Mouse (Mus musculus): ENCODE data around the gene Pet117. TPM values are rescaled to one million over a fixed set of nuclear protein-coding genes. Genes with fewer than 3 reads are reported as not detected.
"Not testable (repeated sequence)": the region's sequence is repeated elsewhere in the genome, so short reads cannot be mapped to it uniquely, and the experiment has no call there.

Pet117 gene
- polyA plus RNA-seq, 1 experiment from 2014 or later, result 1.5 TPM

DNA sequence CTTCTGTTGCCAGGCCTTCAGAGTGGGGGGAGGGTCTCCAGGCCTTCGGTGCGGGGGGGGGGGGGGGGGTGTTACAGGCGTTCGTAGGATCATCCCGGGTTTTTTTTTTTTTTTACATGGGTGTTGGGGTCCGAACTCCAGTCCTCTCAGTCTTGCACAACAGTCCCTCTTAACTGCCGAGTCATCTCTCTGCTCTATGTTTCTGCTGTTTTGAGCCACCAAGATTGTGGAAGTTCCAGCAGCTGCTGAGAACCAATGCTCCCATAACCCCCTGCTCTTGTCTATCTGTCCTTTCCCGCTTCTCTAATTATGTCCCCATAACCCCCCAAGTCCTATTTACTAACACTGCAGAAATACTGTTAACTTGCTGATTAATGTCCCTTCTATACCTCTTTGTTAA is 31.1 kb upstream of the Pet117 start:
- no peak for ATAC-seq (ENCODE audit: insufficient number of reproducible peaks, insufficient read depth, low FRiP score, low TSS enrichment, low read depth)
- no peak overlapping the region for H3K4me2 ChIP-seq
- H3K9me3 ChIP-seq, result no peaks in the 10 kb centered on the region
- no peak overlapping the region for H3K9ac ChIP-seq (replicated peaks)
- H3K36me3 ChIP-seq, result no peaks in the 10 kb centered on the region
- no peak overlapping the region for H3K4me3 ChIP-seq (replicated peaks)
- H3K27me3 ChIP-seq, result peaks cover 37% of the 10 kb centered on the region
- peaks cover 5% of the 10 kb centered on the region; the same call in 1 of the 2 replicates for H3K4me1 ChIP-seq (replicated peaks)
- no peak overlapping the region for H3K27ac ChIP-seq
- 76% methylated on average over 8 of the region's 8 CpGs for WGBS

DNA sequence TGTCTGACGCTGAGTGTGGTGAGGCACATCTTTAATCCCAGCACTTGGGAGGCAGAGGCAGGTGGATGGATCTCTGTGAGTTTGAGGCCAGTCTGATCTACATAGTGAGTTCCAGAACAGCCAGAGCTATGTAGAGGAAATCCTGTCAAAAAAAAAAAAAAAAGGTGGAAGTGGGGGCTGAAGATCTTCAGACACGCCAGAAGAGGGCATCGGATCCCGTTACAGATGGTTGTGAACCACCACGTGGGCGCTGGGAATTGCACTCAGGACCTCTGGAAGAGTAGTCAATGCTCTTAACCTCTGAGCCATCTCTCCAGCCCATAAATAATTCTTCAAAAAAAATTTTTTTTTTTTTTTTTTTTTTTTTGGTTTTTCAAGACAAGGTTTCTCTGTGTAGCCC is 30.6 kb upstream of the Pet117 start:
- WGBS, result 83% methylated on average over 6 of the region's 6 CpGs
- ATAC-seq (ENCODE audit: insufficient number of reproducible peaks, insufficient read depth, low FRiP score, low TSS enrichment, low read depth); H3K9ac ChIP-seq (replicated peaks); H3K9me3 ChIP-seq; H3K4me3 ChIP-seq (replicated peaks); H3K36me3 ChIP-seq; H3K27ac ChIP-seq; H3K4me2 ChIP-seq; H3K4me1 ChIP-seq (replicated peaks): not testable (repeated sequence)
- peaks cover 33% of the 10 kb centered on the region for H3K27me3 ChIP-seq

DNA sequence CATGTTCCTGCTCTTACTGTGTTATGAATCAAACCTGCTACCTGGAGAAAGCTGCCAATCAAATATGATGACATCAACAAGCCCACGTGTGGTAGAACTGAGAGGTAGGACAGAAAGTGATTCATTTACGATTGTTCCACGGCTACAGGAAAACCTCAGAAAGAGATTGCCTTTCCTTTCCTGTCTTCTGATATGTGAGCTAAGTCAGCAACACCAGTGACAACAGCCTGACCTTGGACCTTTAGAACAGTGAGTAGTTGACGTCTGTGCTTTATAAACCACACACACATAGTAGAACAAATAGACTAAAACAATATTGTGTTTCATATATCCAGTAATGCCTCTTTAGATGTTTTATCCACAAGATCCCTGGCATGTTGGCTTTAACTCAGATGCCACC is 25.6 kb upstream of the Pet117 start:
- Histone ChIP-seq H3K36me3 (no peaks in the 10 kb centered on the region), H3K9me3 (no peaks in the 10 kb centered on the region), H3K27me3 (peaks cover 4% of the 10 kb centered on the region), H3K4me2 (no peak overlapping the region), H3K4me1 (replicated peaks) (no peaks in the 10 kb centered on the region), H3K27ac (no peak overlapping the region), H3K9ac (replicated peaks) (no peak overlapping the region), H3K4me3 (replicated peaks) (no peak overlapping the region)
- no peak for ATAC-seq (ENCODE audit: insufficient number of reproducible peaks, insufficient read depth, low FRiP score, low TSS enrichment, low read depth)
- WGBS, result 78% methylated on average over 4 of the region's 4 CpGs

DNA sequence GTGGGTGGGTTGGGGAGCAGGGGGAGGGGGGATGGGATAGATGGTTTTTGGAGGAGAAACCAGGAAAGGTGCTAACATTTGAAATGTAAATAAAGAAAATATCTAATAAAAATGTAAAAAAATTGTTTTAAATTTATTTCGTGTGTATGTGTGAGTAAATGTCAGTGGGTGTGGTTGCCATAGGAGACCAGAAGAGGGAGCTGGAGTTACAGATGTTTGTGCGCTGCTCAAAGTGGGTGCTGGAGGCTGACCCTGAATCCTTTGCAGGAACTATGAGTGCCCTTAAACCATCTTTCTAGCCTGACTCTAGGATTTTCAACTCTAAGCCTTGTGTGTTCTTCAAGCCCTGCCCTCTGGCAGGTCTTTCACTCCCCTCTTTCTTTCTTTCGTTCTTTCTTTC is 20.3 kb upstream of the Pet117 start:
- Histone ChIP-seq H3K4me3 (replicated peaks) (no peak overlapping the region), H3K36me3 (no peaks in the 10 kb centered on the region), H3K4me1 (replicated peaks) (no peaks in the 10 kb centered on the region), H3K9ac (replicated peaks) (no peak overlapping the region), H3K27ac (no peak overlapping the region), H3K27me3 (peaks cover 4% of the 10 kb centered on the region), H3K4me2 (no peak overlapping the region), H3K9me3 (no peaks in the 10 kb centered on the region)
- no peak for ATAC-seq (ENCODE audit: insufficient number of reproducible peaks, insufficient read depth, low FRiP score, low TSS enrichment, low read depth)
- WGBS, result 62% methylated on average over 3 of the region's 3 CpGs

DNA sequence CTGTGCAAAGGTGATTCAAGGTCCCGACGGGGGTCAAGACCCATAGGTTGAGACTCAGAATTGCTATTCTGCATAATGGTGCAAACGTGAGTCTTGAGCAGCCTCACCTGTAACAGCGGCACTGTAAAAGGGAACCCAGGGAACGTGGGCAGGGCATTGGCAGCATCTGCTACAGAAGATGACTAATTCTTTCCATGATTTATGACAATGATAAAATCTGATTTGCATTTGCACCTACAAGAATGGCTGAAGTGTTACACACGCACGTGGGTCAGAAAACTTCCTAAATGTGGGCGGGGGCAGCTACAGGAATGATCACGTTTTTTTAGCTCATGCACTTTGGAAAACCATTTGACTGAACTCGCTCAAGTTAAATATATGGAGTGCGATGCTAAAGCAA is 16.0 kb upstream of the Pet117 start:
- ATAC-seq (ENCODE audit: insufficient number of reproducible peaks, insufficient read depth, low FRiP score, low TSS enrichment, low read depth), result no peak
- 88% methylated on average over 11 of the region's 11 CpGs for WGBS
- H3K27ac ChIP-seq, result no peak overlapping the region
- no peaks in the 10 kb centered on the region for H3K9me3 ChIP-seq
- H3K4me2 ChIP-seq, result no peak overlapping the region
- H3K4me1 ChIP-seq (replicated peaks), result no peaks in the 10 kb centered on the region
- H3K36me3 ChIP-seq, result no peaks in the 10 kb centered on the region
- H3K4me3 ChIP-seq (replicated peaks), result no peak overlapping the region
- no peaks in the 10 kb centered on the region for H3K27me3 ChIP-seq
- H3K9ac ChIP-seq (replicated peaks), result no peak overlapping the region

DNA sequence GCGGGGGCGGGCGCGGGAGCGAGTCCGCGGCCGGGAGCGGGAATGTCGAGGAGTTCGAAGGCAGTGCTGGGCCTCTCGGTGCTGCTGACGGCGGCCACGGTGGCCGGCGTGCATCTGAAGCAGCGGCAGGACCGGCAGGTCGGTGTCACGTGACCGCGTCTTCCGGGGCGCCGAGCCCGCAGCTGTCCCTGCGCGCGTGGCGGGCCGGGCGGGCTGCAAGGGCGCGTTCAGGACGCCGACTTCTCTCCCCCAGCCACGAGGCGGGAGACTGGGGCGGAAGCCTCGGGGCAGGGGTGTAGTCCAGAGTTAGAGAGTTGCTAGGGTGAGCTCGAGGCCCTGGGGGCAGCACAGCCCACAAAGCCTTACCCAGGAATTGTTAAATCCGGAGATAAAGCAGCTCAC is 225 bp downstream of the Pet117 start:
- peak; percentile 89 for ATAC-seq (ENCODE audit: insufficient number of reproducible peaks, insufficient read depth, low FRiP score, low TSS enrichment, low read depth)
- peaks cover 20% of the 10 kb centered on the region for H3K36me3 ChIP-seq
- H3K9me3 ChIP-seq, result no peaks in the 10 kb centered on the region
- peak overlapping the region; percentile 92 for H3K4me3 ChIP-seq (replicated peaks)
- H3K4me1 ChIP-seq (replicated peaks), result peaks cover 7% of the 10 kb centered on the region; the same call in 1 of the 2 replicates
- H3K27me3 ChIP-seq, result no peaks in the 10 kb centered on the region
- peak overlapping the region; percentile 86 for H3K9ac ChIP-seq (replicated peaks)
- WGBS, result under 1% methylated on average over 43 of the region's 43 CpGs
- peak overlapping the region; percentile 73 for H3K4me2 ChIP-seq
- H3K27ac ChIP-seq, result peak overlapping the region; percentile 91

DNA sequence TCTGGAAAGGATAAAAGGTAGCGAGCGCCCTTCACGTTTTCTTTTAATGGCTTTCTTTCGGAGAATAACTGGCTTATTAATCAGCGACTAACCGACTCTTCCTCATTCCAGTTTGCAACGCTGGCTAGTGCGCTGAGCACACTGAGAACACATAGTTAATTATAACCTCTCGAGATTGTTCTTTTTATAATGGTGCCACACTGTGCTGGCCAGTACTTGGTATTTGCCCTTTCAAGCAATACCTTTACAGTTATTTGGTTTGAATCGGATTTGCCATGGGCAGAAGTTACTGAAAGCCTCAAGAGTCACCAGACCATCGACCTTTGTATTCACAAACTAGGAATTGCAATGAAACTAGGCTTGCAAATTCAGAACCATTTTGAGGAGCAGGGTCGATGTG is 715 bp downstream of the Pet117 start:
- peak overlapping the region; percentile 86 for H3K9ac ChIP-seq (replicated peaks)
- H3K27me3 ChIP-seq, result no peaks in the 10 kb centered on the region
- H3K4me1 ChIP-seq (replicated peaks), result peaks cover 7% of the 10 kb centered on the region; the same call in 1 of the 2 replicates
- peak overlapping the region; percentile 73 for H3K4me2 ChIP-seq
- peak overlapping the region; percentile 91 for H3K27ac ChIP-seq
- H3K36me3 ChIP-seq, result peaks cover 25% of the 10 kb centered on the region
- no peaks in the 10 kb centered on the region for H3K9me3 ChIP-seq
- peak overlapping the region; percentile 92 for H3K4me3 ChIP-seq (replicated peaks)
- WGBS, result 3% methylated on average over 12 of the region's 12 CpGs
- no peak for ATAC-seq (ENCODE audit: insufficient number of reproducible peaks, insufficient read depth, low FRiP score, low TSS enrichment, low read depth)

DNA sequence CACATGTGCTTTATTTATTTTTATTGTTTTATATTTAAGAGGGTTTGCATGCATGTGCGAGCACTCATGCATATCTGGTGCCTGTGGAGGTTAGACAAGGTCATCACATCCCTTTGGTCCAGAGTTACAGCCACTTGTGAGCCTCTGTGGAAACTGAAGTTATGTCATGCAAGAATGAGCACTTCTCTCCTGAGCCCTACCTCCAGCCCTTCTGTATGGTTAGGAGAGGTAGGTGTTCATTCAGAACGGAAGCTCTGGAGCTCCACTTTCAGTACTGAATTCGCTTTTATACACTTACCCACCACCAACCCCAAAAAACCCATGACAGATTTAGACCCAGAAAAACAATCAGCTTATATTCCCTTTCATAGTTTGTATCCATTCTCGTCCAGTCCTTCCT is 2.8 kb downstream of the Pet117 start:
- no peak overlapping the region for H3K4me3 ChIP-seq (replicated peaks)
- no peaks in the 10 kb centered on the region for H3K9me3 ChIP-seq
- 91% methylated on average over 4 of the region's 4 CpGs for WGBS
- ATAC-seq (ENCODE audit: insufficient number of reproducible peaks, insufficient read depth, low FRiP score, low TSS enrichment, low read depth), result no peak
- H3K27ac ChIP-seq, result no peak overlapping the region
- H3K9ac ChIP-seq (replicated peaks), result no peak overlapping the region
- H3K36me3 ChIP-seq, result peaks cover 46% of the 10 kb centered on the region
- no peaks in the 10 kb centered on the region for H3K27me3 ChIP-seq
- peaks cover 7% of the 10 kb centered on the region; the same call in 1 of the 2 replicates for H3K4me1 ChIP-seq (replicated peaks)
- H3K4me2 ChIP-seq, result no peak overlapping the region

DNA sequence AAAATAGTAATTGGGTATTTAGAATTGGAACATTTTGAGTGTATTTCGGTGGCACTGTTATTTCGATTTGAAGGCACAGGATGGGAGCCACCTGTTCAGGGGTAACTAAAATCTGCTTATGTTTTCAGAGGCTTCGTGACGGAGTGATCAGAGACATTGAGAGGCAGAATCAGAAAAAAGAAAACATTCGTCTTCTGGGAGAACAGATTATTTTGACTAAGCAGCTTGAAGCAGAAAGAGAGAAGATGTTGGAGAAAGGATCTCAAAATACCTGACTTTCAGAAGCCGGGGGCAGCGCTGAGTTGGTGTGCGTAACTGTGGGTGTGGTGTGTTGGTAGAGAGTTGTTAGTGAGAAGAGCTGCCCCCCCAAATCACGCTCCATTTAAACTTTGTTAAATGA is 4.3 kb downstream of the Pet117 start:
- Histone ChIP-seq H3K27me3 (no peaks in the 10 kb centered on the region), H3K9me3 (no peaks in the 10 kb centered on the region), H3K9ac (replicated peaks) (no peak overlapping the region), H3K36me3 (peaks cover 60% of the 10 kb centered on the region), H3K27ac (no peak overlapping the region), H3K4me2 (no peak overlapping the region), H3K4me3 (replicated peaks) (no peak overlapping the region), H3K4me1 (replicated peaks) (peaks cover 7% of the 10 kb centered on the region; the same call in 1 of the 2 replicates)
- 94% methylated on average over 9 of the region's 9 CpGs for WGBS
- no peak for ATAC-seq (ENCODE audit: insufficient number of reproducible peaks, insufficient read depth, low FRiP score, low TSS enrichment, low read depth)

DNA sequence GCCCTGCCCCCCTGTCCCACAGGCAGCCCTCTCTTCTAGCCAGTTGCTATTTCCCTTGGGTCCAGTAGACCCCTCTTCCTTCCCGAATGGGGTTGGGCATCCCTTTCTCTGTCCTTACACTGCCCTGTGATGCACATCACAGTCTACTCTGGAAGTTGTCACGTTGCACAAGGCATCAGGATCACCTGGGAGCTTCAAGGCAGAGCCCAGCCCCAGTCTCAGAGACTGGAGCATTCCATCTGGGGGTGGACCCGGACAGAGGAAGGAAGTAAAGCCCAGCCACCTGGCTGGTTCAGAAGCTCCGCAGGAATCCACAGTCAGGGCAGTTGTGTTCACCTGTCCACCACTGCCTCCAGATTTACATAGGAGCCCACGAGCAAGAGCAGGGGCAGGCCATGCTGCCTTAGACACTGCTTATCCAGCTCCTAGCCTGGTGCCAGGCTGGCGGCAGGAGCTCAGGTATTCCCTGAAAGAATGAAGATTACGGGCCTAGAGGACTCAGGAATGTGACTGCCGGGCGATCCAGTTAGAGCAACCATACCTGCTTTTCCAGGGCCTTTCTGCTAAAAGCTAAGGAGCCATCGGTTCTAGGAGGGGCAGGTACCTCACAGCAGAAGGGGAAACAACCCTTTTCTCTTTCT is 6.4 kb downstream of the Pet117 start:
- H3K27me3 ChIP-seq, result no peaks in the 10 kb centered on the region
- no peak overlapping the region for H3K9ac ChIP-seq (replicated peaks)
- no peaks in the 10 kb centered on the region for H3K9me3 ChIP-seq
- 0 out of 2 replicates have a peak overlapping the region, but pooled peaks have one; percentile 23 for H3K27ac ChIP-seq
- H3K36me3 ChIP-seq, result peaks cover 81% of the 10 kb centered on the region
- H3K4me1 ChIP-seq (replicated peaks), result peaks cover 1% of the 10 kb centered on the region; the same call in 1 of the 2 replicates
- H3K4me3 ChIP-seq (replicated peaks), result no peak overlapping the region
- ATAC-seq (ENCODE audit: insufficient number of reproducible peaks, insufficient read depth, low FRiP score, low TSS enrichment, low read depth), result no peak
- H3K4me2 ChIP-seq, result no peak overlapping the region
- 82% methylated on average over 10 of the region's 10 CpGs for WGBS

DNA sequence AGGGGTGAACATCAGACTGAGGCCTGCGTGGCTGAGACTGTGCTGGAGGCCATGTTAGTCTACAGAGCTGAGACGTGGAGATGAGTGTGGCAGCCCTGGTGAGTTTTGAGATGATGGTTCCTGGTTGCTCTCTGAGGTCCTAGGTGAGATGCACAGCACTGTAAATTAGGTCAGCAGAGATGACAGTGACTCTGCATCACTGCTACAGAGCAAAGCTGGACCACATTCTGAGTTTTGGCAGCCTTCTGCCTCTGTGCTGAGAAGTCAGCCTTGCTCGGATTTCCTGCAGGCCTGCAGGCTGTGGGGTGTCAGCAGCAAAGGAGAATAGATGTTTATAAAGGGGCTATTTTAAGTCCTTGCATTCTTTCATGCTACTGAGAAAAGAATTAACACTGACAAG is 12.5 kb downstream of the Pet117 start:
- Histone ChIP-seq H3K27ac (no peak overlapping the region), H3K36me3 (peaks cover 95% of the 10 kb centered on the region), H3K9me3 (no peaks in the 10 kb centered on the region), H3K4me2 (no peak overlapping the region), H3K9ac (replicated peaks) (no peak overlapping the region), H3K27me3 (no peaks in the 10 kb centered on the region), H3K4me1 (replicated peaks) (no peaks in the 10 kb centered on the region), H3K4me3 (replicated peaks) (no peak overlapping the region)
- 88% methylated on average over 3 of the region's 3 CpGs for WGBS
- ATAC-seq (ENCODE audit: insufficient number of reproducible peaks, insufficient read depth, low FRiP score, low TSS enrichment, low read depth), result no peak

DNA sequence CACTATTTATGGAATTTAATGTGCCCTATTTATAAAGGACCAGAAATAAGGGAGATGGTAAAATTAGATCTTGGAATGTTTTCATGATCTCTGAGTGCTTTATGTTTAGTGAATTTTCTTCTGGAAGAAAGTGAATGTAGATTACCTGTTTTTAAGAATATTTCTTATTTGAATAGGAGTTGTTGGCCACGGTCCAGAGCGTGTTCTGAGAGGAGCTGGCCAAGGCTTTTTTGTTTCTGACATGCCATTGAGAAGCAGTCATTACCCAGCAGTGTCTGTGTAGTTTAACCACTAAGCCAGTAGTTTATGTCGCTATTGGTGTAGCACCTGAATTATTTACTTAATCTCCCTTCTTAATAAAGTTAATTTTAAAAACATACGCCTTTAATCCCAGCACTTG is 12.9 kb downstream of the Pet117 start:
- ATAC-seq (ENCODE audit: insufficient number of reproducible peaks, insufficient read depth, low FRiP score, low TSS enrichment, low read depth), result no peak
- WGBS, result 94% methylated on average over 4 of the region's 4 CpGs
- no peak overlapping the region for H3K9ac ChIP-seq (replicated peaks)
- no peaks in the 10 kb centered on the region for H3K9me3 ChIP-seq
- H3K27me3 ChIP-seq, result no peaks in the 10 kb centered on the region
- no peak overlapping the region for H3K4me2 ChIP-seq
- H3K4me1 ChIP-seq (replicated peaks), result no peaks in the 10 kb centered on the region
- no peak overlapping the region for H3K27ac ChIP-seq
- no peak overlapping the region for H3K4me3 ChIP-seq (replicated peaks)
- H3K36me3 ChIP-seq, result peaks cover 95% of the 10 kb centered on the region

Data from limb, embryonic 12.5 days (tissue).